Mouse (Mus musculus): ENCODE data around the gene Ndufab1. TPM values are rescaled to one million over a fixed set of nuclear protein-coding genes. Genes with fewer than 3 reads are reported as not detected.
"Not testable (repeated sequence)": the region's sequence is repeated elsewhere in the genome, so short reads cannot be mapped to it uniquely, and the experiment has no call there.

The Ndufab1 gene
- 1,000 to 10,000 TPM; 1,776 to 1,815 TPM for total RNA-seq (2021)
- long read RNA-seq, experiment 1, transcript Ndufab1-204 (2 exons, 1,653 nt) = minor isoform, 6 of 1,571 reads
- long read RNA-seq, experiment 1, transcript Ndufab1-203 (5 exons, 1,416 nt) = major isoform, 1,427 of 1,571 reads
- long read RNA-seq, experiment 1, transcript Ndufab1-201 (5 exons, 3,479 nt) = minor isoform, 26 of 1,571 reads
- long read RNA-seq, experiment 1, transcript Ndufab1-205 (3 exons, 397 nt) = minor isoform, 12 of 1,571 reads
- long read RNA-seq, experiment 1, partial matches to known transcripts = 7 of 1,571 reads
- long read RNA-seq, experiment 1, other reads (novel, unspliced or antisense) = 86 of 1,571 reads
- long read RNA-seq, experiment 2, transcript Ndufab1-203 (5 exons, 1,416 nt) = major isoform, 1,073 of 1,159 reads
- long read RNA-seq, experiment 2, transcript Ndufab1-201 (5 exons, 3,479 nt) = minor isoform, 23 of 1,159 reads
- long read RNA-seq, experiment 2, transcript Ndufab1-205 (3 exons, 397 nt) = minor isoform, 9 of 1,159 reads
- long read RNA-seq, experiment 2, partial matches to known transcripts = 1 of 1,159 reads
- long read RNA-seq, experiment 2, other reads (novel, unspliced or antisense) = 48 of 1,159 reads

- peak; percentile 88 to 91 for DNase-seq
Observed at GRCm38 (mm10) chr7:122101747-122102244, at the start of gene Ndufab1. Ndufab1 (minus strand) TSS chr7:122101886.

- DNase-seq = no peak
Observed at GRCm38 (mm10) chr7:122140991-122141390, 39.3 kb upstream of the Ndufab1 start.

DNA sequence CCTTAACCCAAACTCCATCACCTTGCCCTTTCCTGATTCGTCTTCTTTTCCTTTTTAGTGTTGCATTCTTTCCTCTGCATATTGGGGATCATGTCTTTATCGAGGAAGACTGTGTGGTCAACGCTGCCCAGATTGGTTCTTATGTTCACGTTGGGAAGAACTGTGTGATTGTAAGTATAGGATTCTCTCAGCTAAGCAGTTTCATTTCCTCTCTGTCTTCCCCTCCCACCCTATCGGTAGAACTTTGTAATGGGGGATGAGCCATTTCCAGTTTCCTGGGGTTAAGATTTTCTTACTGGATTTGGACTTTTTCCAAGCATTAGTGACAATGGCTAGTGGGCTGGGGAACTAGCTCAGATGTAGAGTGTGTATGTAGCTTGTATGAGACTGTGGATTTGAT is 36.5 kb upstream of the Ndufab1 start:
- peak in 1 of 2 experiments; percentile 25 for DNase-seq

- no peak for DNase-seq
Observed at GRCm38 (mm10) chr7:122137071-122137470, 35.4 kb upstream of the Ndufab1 start.

GRCm38 (mm10) chr7:122135070-122135469 is 33.4 kb upstream of the Ndufab1 start:
- DNase-seq = no peak

DNA sequence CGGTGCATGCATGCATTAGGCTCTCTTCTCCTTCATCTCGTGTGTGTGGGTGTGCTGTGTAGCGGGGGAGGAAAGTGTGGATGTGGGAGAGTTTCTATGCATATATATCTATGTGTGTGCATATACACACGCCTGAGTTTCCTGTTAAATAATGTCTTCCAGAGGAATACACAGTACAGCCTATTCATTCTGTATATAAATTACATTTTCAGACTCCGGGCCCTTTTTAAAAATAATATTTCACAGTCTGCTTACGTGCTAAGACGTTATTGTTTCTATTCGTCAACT is 31.6 kb upstream of the Ndufab1 start:
- DNase-seq = no peak

DNA sequence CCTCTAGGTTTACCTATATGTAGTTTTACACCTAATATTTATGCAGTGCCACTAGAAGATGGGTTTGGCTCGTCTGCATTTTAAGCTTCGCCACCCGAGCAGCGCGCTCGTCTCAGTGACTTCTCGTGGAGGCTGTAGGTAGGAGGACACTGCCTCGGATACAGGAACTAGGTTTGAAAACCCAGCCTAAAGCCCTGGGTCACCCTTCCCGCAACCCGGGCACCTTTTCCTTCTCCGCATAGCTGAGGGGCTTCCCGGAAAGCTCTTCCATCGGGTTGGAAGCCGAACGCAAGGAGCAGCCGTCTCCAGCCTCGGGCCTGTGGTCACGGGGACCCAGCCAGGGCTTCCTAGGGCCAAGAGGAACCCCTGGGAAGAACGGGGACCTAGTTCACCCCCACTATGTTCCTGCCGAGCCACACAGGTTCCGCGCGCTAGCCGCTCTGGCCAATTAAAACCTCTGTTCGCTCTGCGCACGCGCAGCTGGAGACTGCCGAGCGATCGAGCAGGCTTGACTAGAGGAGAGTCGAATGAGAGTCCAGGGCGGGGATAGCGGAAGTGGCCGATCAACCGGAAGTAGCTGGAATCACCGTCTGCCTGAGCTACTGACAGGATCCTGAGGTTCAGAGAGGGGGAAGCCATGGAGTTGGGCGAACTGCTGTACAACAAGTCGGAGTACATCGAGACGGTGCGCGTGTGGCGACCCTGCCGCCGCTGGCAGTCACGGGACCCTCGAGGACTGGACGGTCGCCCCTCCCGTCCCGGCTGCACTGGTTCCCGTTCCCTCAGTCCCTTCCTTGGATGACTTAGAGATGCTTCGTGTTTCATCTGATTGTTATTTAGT is 31.0 kb upstream of the Ndufab1 start, which contains the start of the genes Palb2 and Dctn5:
Palb2 (minus strand) TSS at position 489 of the 841 bp plus-strand sequence.
Dctn5 (plus strand) TSS at position 545 of the 841 bp plus-strand sequence.
- DNase-seq = peak; percentile 98 to 100

DNA sequence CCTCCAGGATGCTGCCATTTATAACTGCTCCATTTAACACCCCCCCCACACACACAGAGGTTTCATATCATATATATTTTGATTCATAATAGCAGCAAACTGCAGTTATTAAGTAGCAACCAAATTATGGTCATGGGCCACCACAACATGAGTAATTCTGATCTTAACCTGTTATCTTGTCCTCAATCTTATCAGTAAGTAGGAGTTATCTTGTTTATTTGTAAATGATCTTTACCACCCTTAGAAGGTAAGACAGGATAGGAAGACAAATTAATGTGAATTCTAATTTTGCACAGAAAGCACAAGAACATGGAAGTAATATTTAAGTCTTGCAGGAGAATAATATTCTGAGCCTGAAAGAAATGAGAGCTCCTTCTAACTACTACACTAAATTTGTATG is 30.1 kb upstream of the Ndufab1 start:
- no peak for DNase-seq

DNA sequence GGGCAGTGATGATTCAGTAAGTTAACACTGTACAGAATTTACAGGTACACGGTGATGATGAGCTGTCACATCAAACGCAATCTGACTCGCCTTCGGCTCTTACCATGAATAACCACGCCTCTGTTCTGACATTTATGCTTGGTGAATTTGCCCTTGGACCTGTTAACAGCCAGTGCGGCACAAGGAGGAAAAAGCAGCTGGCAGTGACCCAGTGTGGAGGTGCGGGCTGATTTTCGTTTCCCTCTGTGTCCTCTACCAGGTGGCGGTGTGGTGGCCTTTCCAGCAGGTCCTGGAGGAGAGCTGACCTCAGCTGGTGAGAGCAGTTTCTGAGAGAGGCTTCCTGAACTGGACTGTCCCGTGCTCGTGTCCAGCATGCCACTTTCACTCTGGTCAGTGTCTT is 25.3 kb upstream of the Ndufab1 start:
- DNase-seq = no peak

- no peak for DNase-seq
Observed at GRCm38 (mm10) chr7:122125636-122126035, 23.9 kb upstream of the Ndufab1 start.

GRCm38 (mm10) chr7:122123518-122123917 is 21.8 kb upstream of the Ndufab1 start:
- no peak for DNase-seq

DNA sequence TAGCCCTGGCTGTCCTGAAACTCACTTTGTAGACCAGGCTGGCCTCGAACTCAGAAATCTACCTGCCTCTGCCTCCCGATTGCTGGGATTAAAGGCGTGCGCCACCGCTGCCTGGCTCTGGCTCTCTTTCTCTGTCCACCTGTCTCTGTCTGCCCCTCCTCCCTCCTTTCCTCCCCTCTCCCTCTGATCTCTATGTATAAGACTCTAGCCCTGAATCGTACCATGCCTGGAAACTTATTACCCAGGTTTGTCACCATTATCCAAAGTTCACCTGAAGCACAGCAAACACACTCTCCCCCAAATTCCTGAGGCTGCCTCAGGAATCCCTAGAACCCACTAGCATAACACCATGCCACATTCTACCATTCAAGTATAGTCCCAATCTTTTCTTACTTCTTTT is 6.5 kb upstream of the Ndufab1 start:
- DNase-seq = no peak

DNA sequence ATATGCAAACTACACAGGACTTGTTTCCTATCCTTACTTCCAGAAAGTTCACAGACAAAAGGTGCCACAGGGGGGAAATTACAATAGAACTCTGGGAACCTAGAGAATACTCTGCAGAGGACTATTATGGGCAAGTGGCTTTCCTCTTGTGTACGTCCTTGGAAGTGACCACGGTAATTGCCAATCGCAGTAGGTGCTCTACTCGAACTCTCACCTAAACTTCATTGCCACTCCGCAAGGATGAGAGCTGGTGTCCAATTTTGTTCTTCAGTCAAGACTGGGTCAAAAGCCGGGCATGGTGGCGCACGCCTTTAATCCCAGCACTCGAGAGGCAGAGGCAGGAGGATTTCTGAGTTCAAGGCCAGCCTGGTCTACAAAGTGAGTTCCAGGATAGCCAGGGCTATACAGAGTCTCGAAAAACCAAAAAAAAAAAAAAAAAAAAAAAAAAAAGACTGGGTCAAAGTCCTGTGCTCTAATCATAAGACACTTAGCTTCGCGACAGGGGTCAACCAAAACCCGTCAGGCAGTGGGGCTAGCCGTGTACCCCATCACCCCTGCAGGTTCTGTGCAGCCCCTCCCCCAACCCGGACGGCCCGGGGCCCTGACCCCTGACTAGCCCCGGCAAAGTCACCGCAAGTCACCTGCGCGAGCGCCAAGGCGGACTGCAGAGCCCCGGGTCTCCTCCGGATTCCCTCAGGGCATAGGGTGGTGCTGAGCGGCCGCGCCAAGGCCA is 506 bp downstream of the Ndufab1 start:
- not testable (repeated sequence) for DNase-seq

- peak; percentile 34 to 52 for DNase-seq
Observed at GRCm38 (mm10) chr7:122099222-122099621, 2.5 kb downstream of the Ndufab1 start.

DNA sequence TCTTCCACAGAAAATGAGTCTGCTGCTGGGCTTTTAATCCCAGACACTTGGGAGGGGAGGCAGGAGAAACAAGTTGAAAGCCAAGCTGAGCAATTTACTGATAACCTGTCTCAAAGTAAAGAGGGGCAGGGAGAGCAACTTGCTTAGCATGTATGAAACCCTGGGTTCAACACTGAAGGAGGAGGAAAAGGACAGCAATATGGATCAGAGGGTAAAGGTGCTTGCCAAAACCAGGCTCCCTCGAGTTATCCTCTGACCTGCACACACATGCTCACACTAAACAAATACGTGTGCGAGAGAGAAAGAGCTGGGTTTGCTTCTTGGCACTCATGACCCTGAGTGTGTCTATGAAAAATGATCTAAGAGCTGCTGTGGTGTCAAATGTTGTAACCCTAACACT is 3.7 kb downstream of the Ndufab1 start:
- DNase-seq = no peak

DNA sequence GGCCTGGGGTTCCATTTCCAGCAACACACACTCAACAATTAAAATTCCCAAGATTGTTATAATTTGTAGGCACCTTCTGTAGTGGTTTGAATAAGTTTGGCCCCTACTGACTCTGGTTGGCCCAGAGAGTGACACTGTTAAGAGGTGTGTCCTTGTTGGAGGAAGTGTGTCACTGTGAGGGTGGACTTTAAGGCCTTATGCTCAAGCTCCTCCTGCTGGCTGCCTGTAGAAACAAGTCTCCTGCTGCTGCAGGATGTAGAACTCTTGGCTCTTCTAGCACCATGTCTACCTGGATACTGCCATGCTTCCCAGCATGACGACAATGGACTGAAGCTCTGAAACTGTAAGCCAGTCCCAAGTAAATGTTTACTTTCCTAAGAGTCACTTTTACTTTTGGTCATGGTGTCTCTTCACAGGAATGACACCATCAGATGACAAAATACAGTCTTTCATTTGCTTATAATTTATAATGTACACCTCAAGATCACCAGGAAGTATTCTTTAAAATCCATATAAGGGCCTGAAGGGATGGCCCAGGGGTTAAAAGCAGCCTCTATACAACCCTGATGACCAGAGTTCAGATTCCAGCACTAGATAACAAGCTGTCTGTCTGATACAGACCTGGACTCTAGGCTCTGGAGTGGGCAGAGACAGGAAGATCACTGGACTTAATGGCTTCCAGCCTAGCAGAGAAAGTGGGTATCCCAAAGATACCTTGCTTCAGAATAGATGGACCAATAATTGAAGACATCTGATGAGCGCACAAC is 6.9 kb downstream of the Ndufab1 start:
- no peak for DNase-seq

GRCm38 (mm10) chr7:122087195-122087982 is 14.3 kb downstream of the Ndufab1 start:
- no peak for DNase-seq

GRCm38 (mm10) chr7:122081071-122081470 is 20.6 kb downstream of the Ndufab1 start:
- no peak for DNase-seq

DNA sequence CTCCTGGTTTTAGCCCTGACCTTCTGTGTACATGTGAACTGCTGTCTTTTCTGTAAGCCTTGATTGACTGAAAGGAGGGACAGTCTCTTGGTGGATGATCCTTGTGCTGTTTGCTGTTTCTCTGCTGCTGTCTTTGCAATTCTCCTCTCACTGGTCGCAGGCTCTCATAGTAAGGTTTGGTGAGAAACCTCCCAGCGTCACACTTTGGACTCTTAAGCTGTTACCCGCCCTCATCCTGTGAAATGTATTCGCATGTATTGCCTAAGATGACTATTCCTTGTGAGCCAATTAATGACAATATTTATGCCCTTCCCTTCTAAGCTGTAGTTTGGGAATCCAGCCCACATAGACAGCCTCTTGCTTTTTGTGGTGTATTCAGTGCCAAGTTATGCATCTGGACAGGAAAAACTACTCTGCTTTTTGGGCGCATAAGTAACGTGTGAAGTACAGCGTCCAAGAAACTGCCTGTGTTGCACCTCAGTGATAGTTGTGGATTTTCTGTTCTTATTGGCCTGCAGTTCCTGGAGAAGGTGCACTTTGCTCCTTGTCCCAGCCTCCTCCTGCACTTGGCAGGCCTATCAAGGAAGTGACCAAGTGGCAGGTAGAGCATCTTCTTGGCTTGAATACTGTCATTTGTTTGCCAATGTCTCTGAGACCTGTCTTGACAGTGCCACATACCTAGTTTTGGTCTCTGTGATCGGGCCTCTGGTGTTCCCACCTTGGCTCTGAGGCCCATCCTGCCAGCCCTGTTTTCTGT is 21.7 kb downstream of the Ndufab1 start:
- no peak for DNase-seq

GRCm38 (mm10) chr7:122074374-122074773 is 27.3 kb downstream of the Ndufab1 start:
- no peak for DNase-seq

Measured in heart, adult 18-20 months (tissue).